Mouse (Mus musculus): ENCODE measurements around the gene Dnajb4. TPM values are rescaled to one million over a fixed set of nuclear protein-coding genes. Genes with fewer than 3 reads are reported as not detected.

Dnajb4 gene
- polyA plus RNA-seq, 1 experiment: 26.0 TPM

- TF ChIP-seq POLR2A (IDR thresholded peaks at IDR 0.05; ENCODE audit: borderline replicate concordance, low read depth, low read length) (no peak), CTCF (IDR thresholded peaks at IDR 0.05; ENCODE audit: low read depth, low read length) (no peak)
- no peak overlapping the region for H3K27ac ChIP-seq (ENCODE audit: insufficient read depth, low read depth, low read length)
These were observed 30.8 kb downstream of the Dnajb4 start for GRCm38 (mm10) chr3:152179285-152179684.

GRCm38 (mm10) chr3:152178816-152179215 lies 31.3 kb downstream of the Dnajb4 start:
- Histone ChIP-seq H3K4me1 (ENCODE audit: control insufficient read depth, insufficient read depth, low read length) (no peaks in the 10 kb centered on the region), H3K27ac (ENCODE audit: insufficient read depth, low read depth, low read length) (no peak overlapping the region), H3K4me3 (ENCODE audit: insufficient read depth, low read length) (no peak overlapping the region)
- TF ChIP-seq CTCF (IDR thresholded peaks at IDR 0.05; ENCODE audit: low read depth, low read length) (no peak), POLR2A (IDR thresholded peaks at IDR 0.05; ENCODE audit: borderline replicate concordance, low read depth, low read length) (no peak)

More at GRCm38 (mm10) chr3:152179285-152179684, 30.8 kb downstream of the Dnajb4 start:
- no peaks in the 10 kb centered on the region for H3K4me1 ChIP-seq (ENCODE audit: control insufficient read depth, insufficient read depth, low read length)
- H3K4me3 ChIP-seq (ENCODE audit: insufficient read depth, low read length): no peak overlapping the region

GRCm38 (mm10) chr3:152172322-152172935 lies 37.7 kb downstream of the Dnajb4 start:
- no peaks in the 10 kb centered on the region; the same call in 1 of the 2 replicates for H3K4me1 ChIP-seq (ENCODE audit: control insufficient read depth, insufficient read depth, low read length)
- TF ChIP-seq POLR2A (IDR thresholded peaks at IDR 0.05; ENCODE audit: borderline replicate concordance, low read depth, low read length) (no peak), CTCF (IDR thresholded peaks at IDR 0.05; ENCODE audit: low read depth, low read length) (no peak)
- no peak overlapping the region for H3K27ac ChIP-seq (ENCODE audit: insufficient read depth, low read depth, low read length)
- no peak overlapping the region for H3K4me3 ChIP-seq (ENCODE audit: insufficient read depth, low read length)

GRCm38 (mm10) chr3:152171862-152172261 lies 38.2 kb downstream of the Dnajb4 start:
- no peaks in the 10 kb centered on the region; the same call in 1 of the 2 replicates for H3K4me1 ChIP-seq (ENCODE audit: control insufficient read depth, insufficient read depth, low read length)
- H3K4me3 ChIP-seq (ENCODE audit: insufficient read depth, low read length): no peak overlapping the region
- no peak for TF ChIP-seq POLR2A (IDR thresholded peaks at IDR 0.05; ENCODE audit: borderline replicate concordance, low read depth, low read length)
- H3K27ac ChIP-seq (ENCODE audit: insufficient read depth, low read depth, low read length): no peak overlapping the region

- Histone ChIP-seq H3K4me3 (ENCODE audit: insufficient read depth, low read length) (no peak overlapping the region), H3K27ac (ENCODE audit: insufficient read depth, low read depth, low read length) (no peak overlapping the region), H3K4me1 (ENCODE audit: control insufficient read depth, insufficient read depth, low read length) (no peaks in the 10 kb centered on the region; the same call in 1 of the 2 replicates)
- TF ChIP-seq CTCF (IDR thresholded peaks at IDR 0.05; ENCODE audit: low read depth, low read length): no peak
- TF ChIP-seq POLR2A (IDR thresholded peaks at IDR 0.05; ENCODE audit: borderline replicate concordance, low read depth, low read length): no peak
These were observed 38.9 kb downstream of the Dnajb4 start for GRCm38 (mm10) chr3:152171236-152171635.

GRCm38 (mm10) chr3:152170407-152170806 lies 39.7 kb downstream of the Dnajb4 start:
- no peak overlapping the region for H3K27ac ChIP-seq (ENCODE audit: insufficient read depth, low read depth, low read length)
- H3K4me1 ChIP-seq (ENCODE audit: control insufficient read depth, insufficient read depth, low read length): no peaks in the 10 kb centered on the region; the same call in 1 of the 2 replicates
- H3K4me3 ChIP-seq (ENCODE audit: insufficient read depth, low read length): no peak overlapping the region
- no peak for TF ChIP-seq POLR2A (IDR thresholded peaks at IDR 0.05; ENCODE audit: borderline replicate concordance, low read depth, low read length)
- TF ChIP-seq CTCF (IDR thresholded peaks at IDR 0.05; ENCODE audit: low read depth, low read length): no peak

GRCm38 (mm10) chr3:152168007-152168406 lies 42.1 kb downstream of the Dnajb4 start:
- Histone ChIP-seq H3K27ac (ENCODE audit: insufficient read depth, low read depth, low read length) (no peak overlapping the region), H3K4me3 (ENCODE audit: insufficient read depth, low read length) (no peak overlapping the region)

GRCm38 (mm10) chr3:152166699-152167451 lies 43.2 kb downstream of the Dnajb4 start:
- Histone ChIP-seq H3K4me3 (ENCODE audit: insufficient read depth, low read length) (no peak overlapping the region), H3K4me1 (ENCODE audit: control insufficient read depth, insufficient read depth, low read length) (no peaks in the 10 kb centered on the region; the same call in 1 of the 2 replicates)
- no peak for TF ChIP-seq POLR2A (IDR thresholded peaks at IDR 0.05; ENCODE audit: borderline replicate concordance, low read depth, low read length)
- TF ChIP-seq CTCF (IDR thresholded peaks at IDR 0.05; ENCODE audit: low read depth, low read length): no peak

More at GRCm38 (mm10) chr3:152168007-152168406, 42.1 kb downstream of the Dnajb4 start:
- H3K4me1 ChIP-seq (ENCODE audit: control insufficient read depth, insufficient read depth, low read length): no peaks in the 10 kb centered on the region; the same call in 1 of the 2 replicates
- TF ChIP-seq CTCF (IDR thresholded peaks at IDR 0.05; ENCODE audit: low read depth, low read length) (no peak), POLR2A (IDR thresholded peaks at IDR 0.05; ENCODE audit: borderline replicate concordance, low read depth, low read length) (no peak)

GRCm38 (mm10) chr3:152166099-152166423 lies 44.0 kb downstream of the Dnajb4 start, which contains the start of gene Gipc2:
Gene Gipc2, minus strand, starts transcription at chr3:152166230.
- Histone ChIP-seq H3K4me3 (ENCODE audit: insufficient read depth, low read length) (peak within 1 kb of the TSS; percentile 55), H3K4me1 (ENCODE audit: control insufficient read depth, insufficient read depth, low read length) (no peaks in the 10 kb centered on the region; the same call in 1 of the 2 replicates), H3K27ac (ENCODE audit: insufficient read depth, low read depth, low read length) (no peak within 1 kb of the TSS)
- TF ChIP-seq POLR2A (IDR thresholded peaks at IDR 0.05; ENCODE audit: borderline replicate concordance, low read depth, low read length): no peak
- TF ChIP-seq CTCF (IDR thresholded peaks at IDR 0.05; ENCODE audit: low read depth, low read length): no peak

More at GRCm38 (mm10) chr3:152166699-152167451, 43.2 kb downstream of the Dnajb4 start:
- H3K27ac ChIP-seq (ENCODE audit: insufficient read depth, low read depth, low read length): no peak overlapping the region
